Comparison of ENCODE assay signal across 14 mouse cellular contexts in genomic region chr4:50235476-50235875, GRCm38 (mm10).
A peak's percentile ranks its signal among the peaks of the same experiment; 100 is the strongest.
DNase-seq lines count a peak whose midpoint lies in the region; TF ChIP-seq lines count a peak whose summit lies in the region.
"Had no signal": no experiment of that assay in that cellular context is flagged by ENCODE, and none has a peak within 500 bp of the region (broad histone marks: within the 10 kb centered on the region; RNA-seq: fewer than 3 reads in every experiment).

No protein-coding gene starts in this region.

- DNase-seq in embryo, embryonic 11 days: peak; percentile 1
- no peak for DNase-seq in embryo, embryonic 9.5 days (ENCODE audit: extremely low spot score)
- peak; percentile 2 for DNase-seq in left cerebral cortex, postnatal 4 days
- no peak for DNase-seq in left cerebral cortex, adult 11 months (ENCODE audit: low spot score)
- DNase-seq in brain, embryonic 14.5 days (ENCODE audit: low read depth): peak; percentile 56
- peak; percentile 39 for DNase-seq in retina, postnatal 1 day
- DNase-seq in lung, postnatal 14 days: no peak
- DNase-seq: adrenal gland, postnatal 10 days; cerebellum, adult 11-12 months; cerebellum, adult 9-10 months; cerebellum, postnatal 36 days; gastrocnemius, postnatal 36 days; heart, adult 11 months; heart, postnatal 36 days had no signal

- intact Hi-C loops in left cerebral cortex, postnatal 4 days (cut with DNase I): no loop called here

- no peak for TF ChIP-seq POLR2A in brain, embryonic 14.5 days (IDR thresholded peaks at IDR 0.05; ENCODE audit: borderline replicate concordance, extremely low read depth, insufficient read depth, insufficient read length, poor library complexity, severe bottlenecking)

- no peak for TF ChIP-seq CTCF in brain, embryonic 14.5 days (IDR thresholded peaks at IDR 0.05; ENCODE audit: borderline replicate concordance, extremely low read depth, insufficient read depth, insufficient read length)

Comparison
In these comparisons a context has a peak if more than half of its experiments do, and no peak if none do; other contexts are left out.
1. DNase-seq: peak in embryo, embryonic 11 days (single experiment), left cerebral cortex, postnatal 4 days (single experiment), brain, embryonic 14.5 days (single experiment) and retina, postnatal 1 day (single experiment); none in embryo, embryonic 9.5 days (single experiment), left cerebral cortex, adult 11 months (single experiment) and lung, postnatal 14 days (single experiment).